Mouse (Mus musculus) liver, postnatal 0 days (tissue): ENCODE results near the gene Epha8. TPM values are rescaled to one million over a fixed set of nuclear protein-coding genes. Genes with fewer than 3 reads are reported as not detected.

Experiments used
- ATAC-seq: fragments of 200-750 bp; cut with Nextera tagmentation; 2 replicates; pipeline ENCODE4 v1.8.0; 2017; ENCODE audit warnings: mild to moderate bottlenecking, moderate library complexity
- DNase-seq: peaks from one replicate; pipeline ENCODE4 v3.0.0-alpha.2; 2016
- H3K27ac ChIP-seq: fragments of 300-500 bp; sonication (generic); 2 replicates; pipeline ENCODE4 v1.5.1; 2014; ENCODE audit warnings: antibody characterized with exemption, moderate library complexity, mild to moderate bottlenecking, low read depth
- H3K27me3 ChIP-seq: fragments of 300-500 bp; sonication (generic); 2 replicates; pipeline ENCODE4 v1.6.1; 2014; ENCODE audit warnings: low read length, control low read depth, mixed read lengths; ENCODE audit not compliant: insufficient read depth
- H3K36me3 ChIP-seq: fragments of 300-500 bp; sonication (generic); replicated peaks from 2 replicates; pipeline ENCODE4 v1.6.1; 2014; ENCODE audit warnings: mild to moderate bottlenecking, control low read depth, low read length, moderate library complexity, mixed read lengths; ENCODE audit not compliant: insufficient read depth
- H3K4me1 ChIP-seq: fragments of 300-500 bp; sonication (generic); 2 replicates; pipeline ENCODE4 v1.6.1; 2014; ENCODE audit warnings: antibody characterized with exemption, mild to moderate bottlenecking, control low read depth; ENCODE audit not compliant: insufficient read depth
- H3K4me2 ChIP-seq: fragments of 300-500 bp; sonication (generic); 2 replicates; pipeline ENCODE4 v1.6.1; 2014; ENCODE audit warnings: low read depth, mild to moderate bottlenecking, low read length, moderate library complexity, mixed read lengths
- H3K4me3 ChIP-seq: fragments of 300-500 bp; sonication (generic); 2 replicates; pipeline ENCODE4 v1.5.1; 2014; ENCODE audit warnings: low read depth, low read length
- H3K9ac ChIP-seq: fragments of 300-500 bp; sonication (generic); replicated peaks from 2 replicates; pipeline ENCODE4 v1.6.1; 2014; ENCODE audit warnings: mild to moderate bottlenecking, moderate library complexity
- H3K9me3 ChIP-seq: fragments of 300-500 bp; sonication (generic); 2 replicates; pipeline ENCODE4 v1.6.1; 2016; ENCODE audit warnings: mild to moderate bottlenecking, control low read depth, low read length, mixed read lengths
- CTCF ChIP-seq: sonication (generic); IDR thresholded peaks from 2 replicates; pipeline ENCODE4 v1.5.1; 2016; ENCODE audit warnings: antibody characterized with exemption, low read depth
- EP300 ChIP-seq: IDR thresholded peaks from 2 replicates; pipeline ENCODE4 v1.6.1; 2016; ENCODE audit warnings: antibody characterized with exemption, low read depth, mild to moderate bottlenecking
- WGBS: fragments of 180-500 bp; shearing (Covaris S2); extraction: QIAGEN DNeasy Blood & Tissue Kit; methylation state at CpG from one replicate; pipeline ENCODE4 v1.1.7; 2014; ENCODE audit not compliant: insufficient replicate concordance; 5-methylcytosine and 5-hydroxymethylcytosine counted together
- polyA plus RNA-seq: library from polyadenylated mRNA; unstranded; fragments of >200 nt; fragmentation: Nextera tagmentation; extraction: Ambion mirVana; gene quantifications from 2 replicates; pipeline ENCODE4 v1.2.1, GENCODE M21; 2015

Gene Epha8
- polyA plus RNA-seq = 0.11 TPM in 2 replicates

GRCm38 (mm10) chr4:136956751-136957446, at the start of gene Epha8:
Gene Epha8, minus strand, starts transcription at chr4:136956816.
- 5% methylated on average over 29 of the region's 75 CpGs for WGBS
- H3K36me3 ChIP-seq = no peaks in the 10 kb centered on the region
- H3K9ac ChIP-seq = no peak within 1 kb of the TSS
- no peak within 1 kb of the TSS for H3K4me3 ChIP-seq
- H3K4me1 ChIP-seq = 0 out of 2 replicates have a peak, but pooled peaks cover 2% of the 10 kb centered on the region
- peak within 1 kb of the TSS; percentile 42; the same call in 1 of the 2 replicates for H3K4me2 ChIP-seq
- TF ChIP-seq EP300 (no peak), CTCF (no peak)
- DNase-seq = no peak
- H3K27ac ChIP-seq = no peak within 1 kb of the TSS
- no peaks in the 10 kb centered on the region for H3K9me3 ChIP-seq
- H3K27me3 ChIP-seq = peaks cover 54% of the 10 kb centered on the region
- no peak for ATAC-seq

DNA sequence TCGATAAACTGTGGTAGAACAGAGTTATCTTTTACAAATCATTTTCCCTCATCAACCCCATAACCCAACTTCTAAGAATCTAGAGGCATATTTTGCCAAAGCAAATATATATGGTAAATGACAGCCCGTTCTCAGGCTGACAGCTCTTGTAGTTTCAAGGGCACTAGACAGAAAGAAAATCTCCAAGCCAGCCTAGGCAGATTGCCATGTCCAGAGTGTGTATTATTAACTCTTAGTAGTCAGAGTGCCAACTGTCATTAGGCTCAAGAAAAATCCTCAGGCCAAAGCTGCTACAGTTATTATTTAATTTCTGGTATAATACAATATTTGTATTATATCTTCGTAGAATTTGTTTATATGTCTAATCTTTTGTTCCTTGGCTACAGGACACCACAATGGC, 45.2 kb upstream of the Epha8 start:
- peaks cover 24% of the 10 kb centered on the region for H3K36me3 ChIP-seq
- no peak overlapping the region for H3K4me2 ChIP-seq
- WGBS = 74% methylated on average over 3 of the region's 3 CpGs
- H3K27me3 ChIP-seq = no peaks in the 10 kb centered on the region
- H3K4me3 ChIP-seq = no peak overlapping the region
- ATAC-seq (no peak), DNase-seq (no peak)
- no peak overlapping the region for H3K27ac ChIP-seq
- H3K4me1 ChIP-seq = no peaks in the 10 kb centered on the region
- H3K9ac ChIP-seq = no peak overlapping the region
- TF ChIP-seq CTCF = no peak
- no peak for TF ChIP-seq EP300
- H3K9me3 ChIP-seq = no peaks in the 10 kb centered on the region

GRCm38 (mm10) chr4:137001020-137001419, 44.4 kb upstream of the Epha8 start:
- Histone ChIP-seq H3K9ac (no peak overlapping the region), H3K27me3 (no peaks in the 10 kb centered on the region), H3K36me3 (peaks cover 27% of the 10 kb centered on the region), H3K4me1 (no peaks in the 10 kb centered on the region), H3K27ac (no peak overlapping the region), H3K4me2 (no peak overlapping the region), H3K4me3 (no peak overlapping the region), H3K9me3 (no peaks in the 10 kb centered on the region)
- DNase-seq (no peak), ATAC-seq (no peak)
- WGBS = 95% methylated on average over 7 of the region's 7 CpGs
- no peak for TF ChIP-seq EP300
- no peak for TF ChIP-seq CTCF

DNA sequence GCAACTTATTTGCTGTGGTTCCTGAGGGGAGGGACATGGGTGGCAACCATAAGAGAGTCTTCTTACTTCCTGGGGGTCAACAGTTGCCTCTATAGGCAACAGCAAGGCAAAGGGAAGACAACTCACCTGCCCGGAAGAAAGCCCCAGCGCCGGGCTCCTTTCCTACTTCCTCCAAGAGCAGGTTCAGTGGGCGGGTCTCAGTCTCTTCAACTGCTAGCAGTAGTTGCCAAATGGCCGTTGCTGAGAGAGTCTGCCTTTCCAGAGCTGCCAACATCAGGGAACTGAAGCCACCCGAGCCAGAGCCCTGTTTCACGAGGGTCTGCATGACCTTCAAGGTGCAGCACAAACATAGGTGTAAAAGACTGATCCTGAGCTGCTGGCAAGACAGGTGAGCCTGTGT, 41.8 kb upstream of the Epha8 start:
- Histone ChIP-seq H3K9ac (no peak overlapping the region), H3K36me3 (peaks cover 39% of the 10 kb centered on the region), H3K4me1 (no peaks in the 10 kb centered on the region), H3K4me3 (no peak overlapping the region), H3K27me3 (no peaks in the 10 kb centered on the region), H3K9me3 (no peaks in the 10 kb centered on the region), H3K27ac (no peak overlapping the region), H3K4me2 (no peak overlapping the region)
- DNase-seq (no peak), ATAC-seq (no peak)
- TF ChIP-seq CTCF (no peak), EP300 (no peak)
- WGBS = 79% methylated on average over 7 of the region's 7 CpGs

DNA sequence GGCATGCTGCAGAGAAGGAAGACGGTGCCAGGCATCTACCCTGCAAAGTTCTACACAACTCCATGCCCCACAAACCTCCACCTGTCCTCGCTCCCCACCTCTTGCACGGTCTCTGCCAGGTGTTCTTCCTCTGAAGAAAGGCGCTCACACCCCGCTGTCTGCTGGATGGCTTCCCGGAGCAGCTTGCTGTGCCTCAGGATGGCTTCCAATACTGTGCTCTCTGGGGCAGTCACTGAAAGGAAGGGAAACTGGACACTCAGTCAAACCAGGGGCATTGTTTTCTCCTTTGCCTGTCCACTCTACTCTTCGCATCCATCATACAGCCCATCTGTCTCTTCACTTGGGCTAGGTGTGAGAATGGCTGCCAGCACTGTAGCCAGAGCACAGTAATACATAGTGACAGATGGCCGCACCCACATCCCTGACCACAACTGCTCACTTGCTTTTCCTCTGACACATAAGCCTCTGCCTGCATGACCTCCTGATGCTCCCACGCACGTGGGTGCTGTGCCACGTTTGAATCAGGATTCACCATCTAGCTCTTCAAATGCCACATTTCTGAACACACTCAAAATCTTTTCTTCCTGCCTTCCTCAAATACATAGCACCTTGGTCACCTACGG, 41.2 kb upstream of the Epha8 start:
- WGBS = 82% methylated on average over 12 of the region's 12 CpGs
- peaks cover 39% of the 10 kb centered on the region for H3K36me3 ChIP-seq

DNA sequence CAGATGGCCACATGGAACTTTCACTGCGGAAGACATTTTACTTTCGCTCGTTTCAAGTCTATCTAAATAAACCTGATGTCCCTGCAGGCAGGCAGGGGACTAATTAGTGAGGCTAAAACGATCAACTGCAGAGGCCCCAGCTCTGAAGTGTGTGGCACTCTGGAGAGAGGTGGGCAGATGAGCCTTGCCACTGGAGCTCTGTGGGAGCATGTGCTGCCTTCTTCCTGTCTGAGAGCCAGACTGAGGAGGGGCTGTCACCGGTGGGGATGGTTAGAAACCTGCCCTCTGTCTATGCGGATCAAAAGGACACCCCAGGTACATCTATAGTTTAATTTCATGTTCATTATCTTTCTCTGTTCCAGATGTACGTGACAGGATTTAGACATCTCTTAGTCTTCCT, 40.3 kb upstream of the Epha8 start:
- H3K9me3 ChIP-seq = no peaks in the 10 kb centered on the region
- no peak overlapping the region for H3K4me2 ChIP-seq
- H3K27ac ChIP-seq = no peak overlapping the region
- no peak overlapping the region for H3K4me3 ChIP-seq
- no peaks in the 10 kb centered on the region for H3K4me1 ChIP-seq
- WGBS = 81% methylated on average over 7 of the region's 7 CpGs
- no peak overlapping the region for H3K9ac ChIP-seq
- ATAC-seq (no peak), DNase-seq (no peak)
- H3K36me3 ChIP-seq = peaks cover 39% of the 10 kb centered on the region
- TF ChIP-seq CTCF = no peak
- TF ChIP-seq EP300 = no peak
- H3K27me3 ChIP-seq = no peaks in the 10 kb centered on the region

More for the DNA sequence above, 41.2 kb upstream of the Epha8 start:
- H3K4me1 ChIP-seq = no peaks in the 10 kb centered on the region
- H3K27ac ChIP-seq = no peak overlapping the region
- no peak overlapping the region for H3K4me3 ChIP-seq
- no peak for TF ChIP-seq CTCF
- no peak for TF ChIP-seq EP300
- no peak overlapping the region for H3K4me2 ChIP-seq
- no peak for DNase-seq
- no peak overlapping the region for H3K9ac ChIP-seq
- ATAC-seq = no peak
- H3K27me3 ChIP-seq = no peaks in the 10 kb centered on the region
- no peaks in the 10 kb centered on the region for H3K9me3 ChIP-seq
